Mouse (Mus musculus) intestine, postnatal 0 days (tissue): Measurements from ENCODE around the gene Otulin. TPM values are rescaled to one million over a fixed set of nuclear protein-coding genes. Genes with fewer than 3 reads are reported as not detected.
A peak's percentile ranks its signal among the peaks of the same experiment; 100 is the strongest.

Experiments
- ATAC-seq: fragments of 200-750 bp; cut with Nextera tagmentation; 2 replicates; pipeline ENCODE4 v1.8.0; 2017; ENCODE audit warnings: mild to moderate bottlenecking, moderate TSS enrichment, moderate library complexity
- H3K27ac ChIP-seq: fragments of 300-500 bp; sonication (generic); 2 replicates; pipeline ENCODE4 v1.5.1; 2014; ENCODE audit warnings: mild to moderate bottlenecking, low read depth, low read length, moderate library complexity
- H3K27me3 ChIP-seq: fragments of 300-500 bp; sonication (generic); replicated peaks from 2 replicates; pipeline ENCODE4 v1.6.1; 2014; ENCODE audit warnings: low read length, mixed read lengths; ENCODE audit not compliant: control insufficient read depth, insufficient read depth
- H3K36me3 ChIP-seq: fragments of 300-500 bp; sonication (generic); 2 replicates; pipeline ENCODE4 v1.6.1; 2014; ENCODE audit warnings: mild to moderate bottlenecking, moderate library complexity; ENCODE audit not compliant: control insufficient read depth, insufficient read depth
- H3K4me1 ChIP-seq: fragments of 300-500 bp; sonication (generic); replicated peaks from 2 replicates; pipeline ENCODE4 v1.6.1; 2014; ENCODE audit warnings: antibody characterized with exemption, low read length, mixed read lengths; ENCODE audit not compliant: control insufficient read depth, insufficient read depth
- H3K4me2 ChIP-seq: fragments of 300-500 bp; sonication (generic); replicated peaks from 2 replicates; pipeline ENCODE4 v1.6.1; 2014; ENCODE audit warnings: low read depth, mild to moderate bottlenecking, moderate library complexity
- H3K4me3 ChIP-seq: fragments of 300-500 bp; sonication (generic); 2 replicates; pipeline ENCODE4 v1.5.1; 2014; ENCODE audit warnings: low read depth, low read length
- H3K9ac ChIP-seq: fragments of 300-500 bp; sonication (generic); 2 replicates; pipeline ENCODE4 v1.6.1; 2014; ENCODE audit warnings: mild to moderate bottlenecking, low read depth, low read length
- H3K9me3 ChIP-seq: fragments of 300-500 bp; sonication (generic); 2 replicates; pipeline ENCODE4 v1.6.1; 2016; ENCODE audit warnings: mixed run types; ENCODE audit not compliant: control insufficient read depth
- CTCF ChIP-seq: sonication (generic); IDR thresholded peaks from 2 replicates; pipeline ENCODE4 v1.5.1; 2016; ENCODE audit warnings: low read depth, mild to moderate bottlenecking, control low read depth, antibody characterized with exemption, moderate library complexity
- WGBS: fragments of 180-500 bp; shearing (Covaris S2); extraction: QIAGEN DNeasy Blood & Tissue Kit; methylation state at CpG from one replicate; pipeline ENCODE4 v1.1.7; 2014; 5-methylcytosine and 5-hydroxymethylcytosine counted together
- polyA plus RNA-seq: library from polyadenylated mRNA; unstranded; fragments of >200 nt; fragmentation: Nextera tagmentation; extraction: Ambion mirVana; gene quantifications from 2 replicates; pipeline ENCODE4 v1.2.1, GENCODE M21; 2015

Gene Otulin
- polyA plus RNA-seq, 1 experiment from 2014 or later = 30.8 TPM

- H3K9ac ChIP-seq = no peak overlapping the region
- H3K9me3 ChIP-seq = no peaks in the 10 kb centered on the region
- no peaks in the 10 kb centered on the region for H3K4me1 ChIP-seq
- H3K36me3 ChIP-seq = peaks cover 49% of the 10 kb centered on the region
- no peak overlapping the region for H3K4me2 ChIP-seq
- ATAC-seq = no peak
- H3K27me3 ChIP-seq = no peaks in the 10 kb centered on the region
- 93% methylated on average over 4 of the region's 4 CpGs for WGBS
- H3K4me3 ChIP-seq = no peak overlapping the region
- no peak overlapping the region for H3K27ac ChIP-seq
- no peak for TF ChIP-seq CTCF
Observed at GRCm38 (mm10) chr15:27613255-27613654, 17.2 kb downstream of the Otulin start.

- Histone ChIP-seq H3K4me1 (no peaks in the 10 kb centered on the region), H3K4me3 (no peak overlapping the region), H3K9me3 (no peaks in the 10 kb centered on the region), H3K27me3 (no peaks in the 10 kb centered on the region), H3K27ac (no peak overlapping the region), H3K36me3 (peaks cover 45% of the 10 kb centered on the region), H3K4me2 (no peak overlapping the region), H3K9ac (no peak overlapping the region)
- TF ChIP-seq CTCF = peak; percentile 92
- peak; percentile 67 for ATAC-seq
- WGBS = 41% methylated on average over 6 of the region's 6 CpGs
Observed at GRCm38 (mm10) chr15:27612533-27613221, 17.8 kb downstream of the Otulin start.

- peaks cover 58% of the 10 kb centered on the region for H3K36me3 ChIP-seq
- no peak for ATAC-seq
- no peaks in the 10 kb centered on the region for H3K27me3 ChIP-seq
- no peak overlapping the region for H3K4me3 ChIP-seq
- no peak for TF ChIP-seq CTCF
- no peak overlapping the region for H3K27ac ChIP-seq
- 73% methylated on average over 4 of the region's 4 CpGs for WGBS
- H3K9me3 ChIP-seq = no peaks in the 10 kb centered on the region
- H3K4me1 ChIP-seq = no peaks in the 10 kb centered on the region
- no peak overlapping the region for H3K4me2 ChIP-seq
- H3K9ac ChIP-seq = no peak overlapping the region
Observed at GRCm38 (mm10) chr15:27609554-27609953, 20.9 kb downstream of the Otulin start.

- Histone ChIP-seq H3K9me3 (no peaks in the 10 kb centered on the region), H3K27ac (no peak overlapping the region), H3K4me2 (no peak overlapping the region), H3K27me3 (no peaks in the 10 kb centered on the region), H3K36me3 (peaks cover 56% of the 10 kb centered on the region), H3K9ac (no peak overlapping the region), H3K4me3 (no peak overlapping the region), H3K4me1 (no peaks in the 10 kb centered on the region)
- TF ChIP-seq CTCF = peak; percentile 50
- ATAC-seq = no peak
- WGBS = 73% methylated on average over 3 of the region's 3 CpGs
Observed at GRCm38 (mm10) chr15:27605252-27605651, 25.2 kb downstream of the Otulin start.

GRCm38 (mm10) chr15:27604558-27604957 lies 25.9 kb downstream of the Otulin start:
- ATAC-seq = no peak
- Histone ChIP-seq H3K27ac (no peak overlapping the region), H3K4me2 (no peak overlapping the region), H3K4me1 (no peaks in the 10 kb centered on the region), H3K4me3 (no peak overlapping the region), H3K36me3 (peaks cover 57% of the 10 kb centered on the region), H3K9me3 (no peaks in the 10 kb centered on the region), H3K27me3 (no peaks in the 10 kb centered on the region), H3K9ac (no peak overlapping the region)
- WGBS = 63% methylated on average over 3 of the region's 3 CpGs
- TF ChIP-seq CTCF = no peak

- no peaks in the 10 kb centered on the region for H3K9me3 ChIP-seq
- no peak overlapping the region for H3K4me3 ChIP-seq
- H3K27ac ChIP-seq = no peak overlapping the region
- H3K9ac ChIP-seq = no peak overlapping the region
- no peak for TF ChIP-seq CTCF
- H3K27me3 ChIP-seq = no peaks in the 10 kb centered on the region
- 80% methylated on average over 5 of the region's 5 CpGs for WGBS
- no peak overlapping the region for H3K4me2 ChIP-seq
- ATAC-seq = no peak
- H3K4me1 ChIP-seq = no peaks in the 10 kb centered on the region
- peaks cover 43% of the 10 kb centered on the region for H3K36me3 ChIP-seq
Observed at GRCm38 (mm10) chr15:27600524-27600923, 30.0 kb downstream of the Otulin start.
